Mouse (Mus musculus) ES-Bruce4 (cell line): ENCODE data around the gene Brd4.

Source experiments
- CTCF ChIP-seq: IDR thresholded peaks from one replicate; pipeline ENCODE4 v1.8.1; 2011; ENCODE audit warnings: low read depth, low read length
- EP300 ChIP-seq: IDR thresholded peaks from 2 replicates; pipeline ENCODE4 v1.6.1; 2011; ENCODE audit warnings: low read depth, low read length; ENCODE audit not compliant: insufficient read depth
- POLR2A ChIP-seq: IDR thresholded peaks from one replicate; pipeline ENCODE4 v1.8.1; 2011; ENCODE audit warnings: low read length; ENCODE audit not compliant: insufficient read depth

- TF ChIP-seq CTCF = no peak
- TF ChIP-seq EP300 = no peak
- no peak for TF ChIP-seq POLR2A
Measured at GRCm38 (mm10) chr17:32257452-32257851, 27.1 kb downstream of the Brd4 start.
